Mouse (Mus musculus): ENCODE data around the gene Akr1b8. TPM values are rescaled to one million over a fixed set of nuclear protein-coding genes. Genes with fewer than 3 reads are reported as not detected.
"Not testable (repeated sequence)": the region's sequence is repeated elsewhere in the genome, so short reads cannot be mapped to it uniquely, and the experiment has no call there.

Akr1b8 gene
- polyA plus RNA-seq, 1 experiment from 2014 or later, result 16.5 TPM

- DNase-seq (ENCODE audit: low spot score), result no peak
- peak overlapping the region; percentile 82 for H3K27ac ChIP-seq (replicated peaks)
- H3K36me3 ChIP-seq, result no peaks in the 10 kb centered on the region
- H3K9me3 ChIP-seq (replicated peaks), result no peaks in the 10 kb centered on the region
- H3K27me3 ChIP-seq (ENCODE audit: low read depth, poor library complexity, severe bottlenecking), result no peaks in the 10 kb centered on the region
- H3K4me3 ChIP-seq, result peak overlapping the region; percentile 47
- 75% methylated on average over 8 of the region's 8 CpGs for WGBS
- peaks cover 19% of the 10 kb centered on the region for H3K4me1 ChIP-seq
Observed at GRCm38 (mm10) chr6:34354354-34355348, 732 bp downstream of the Akr1b8 start.

GRCm38 (mm10) chr6:34355349-34355747 lies 1.4 kb downstream of the Akr1b8 start:
- H3K27ac ChIP-seq (replicated peaks), result no peak overlapping the region
- H3K27me3 ChIP-seq (ENCODE audit: low read depth, poor library complexity, severe bottlenecking), result no peaks in the 10 kb centered on the region
- 76% methylated on average over 6 of the region's 6 CpGs for WGBS
- H3K9me3 ChIP-seq (replicated peaks), result no peaks in the 10 kb centered on the region
- H3K4me1 ChIP-seq, result peaks cover 19% of the 10 kb centered on the region
- no peaks in the 10 kb centered on the region for H3K36me3 ChIP-seq
- no peak for DNase-seq (ENCODE audit: low spot score)
- H3K4me3 ChIP-seq, result no peak overlapping the region

GRCm38 (mm10) chr6:34355841-34356240 lies 1.9 kb downstream of the Akr1b8 start:
- DNase-seq (ENCODE audit: low spot score), result no peak
- 90% methylated on average over 9 of the region's 9 CpGs for WGBS
- Histone ChIP-seq H3K36me3 (no peaks in the 10 kb centered on the region), H3K4me1 (peaks cover 19% of the 10 kb centered on the region), H3K4me3 (no peak overlapping the region), H3K27ac (replicated peaks) (no peak overlapping the region), H3K27me3 (ENCODE audit: low read depth, poor library complexity, severe bottlenecking) (no peaks in the 10 kb centered on the region), H3K9me3 (replicated peaks) (no peaks in the 10 kb centered on the region)

DNA sequence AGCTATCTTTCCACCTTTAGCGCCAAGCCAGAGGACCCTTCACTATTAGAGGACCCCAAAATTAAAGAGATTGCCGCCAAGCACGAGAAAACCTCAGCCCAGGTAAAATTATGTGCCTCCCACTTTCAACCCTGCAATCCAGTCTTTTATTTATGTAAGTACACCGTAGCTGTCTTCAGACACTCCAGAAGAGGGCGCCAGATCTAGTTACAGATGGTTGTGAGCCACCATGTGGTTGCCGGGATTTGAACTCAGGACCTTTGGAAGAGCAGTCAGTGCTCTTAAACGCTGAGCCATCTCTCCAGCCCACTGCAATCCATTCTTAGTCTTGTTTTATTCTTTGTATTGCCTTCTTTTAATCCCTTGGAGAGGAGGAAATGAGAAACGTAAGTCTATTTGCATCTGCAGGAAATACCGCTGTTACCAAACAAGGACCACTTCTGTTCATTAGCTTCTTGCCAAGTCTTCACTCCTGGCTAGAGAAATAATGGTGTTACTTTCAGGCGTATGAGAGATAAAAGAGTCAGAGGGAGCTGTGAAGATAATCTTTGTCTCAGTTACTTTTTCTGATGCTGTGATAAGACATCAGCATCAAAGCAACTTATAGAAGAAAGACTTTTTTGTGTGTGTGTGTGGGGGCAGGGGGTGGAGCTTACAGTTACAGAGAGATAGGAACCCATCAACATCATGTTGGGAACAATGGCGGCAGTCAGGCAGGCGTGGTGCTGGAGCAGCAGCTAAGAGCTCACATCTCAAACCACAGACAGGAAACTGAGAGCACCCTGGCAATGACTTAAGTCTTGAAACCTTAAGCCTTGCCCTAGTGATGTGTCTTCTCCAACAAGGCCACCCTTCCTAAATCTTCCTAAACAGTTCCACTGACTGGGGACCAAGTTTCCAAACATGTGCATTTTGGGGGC lies 10.6 kb downstream of the Akr1b8 start:
- Histone ChIP-seq H3K4me3 (no peak overlapping the region), H3K36me3 (0 out of 2 replicates have a peak, but pooled peaks cover 4% of the 10 kb centered on the region), H3K27me3 (ENCODE audit: low read depth, poor library complexity, severe bottlenecking) (no peaks in the 10 kb centered on the region), H3K4me1 (peaks cover 9% of the 10 kb centered on the region), H3K9me3 (replicated peaks) (no peaks in the 10 kb centered on the region), H3K27ac (replicated peaks) (no peak overlapping the region)
- WGBS, result 87% methylated on average over 12 of the region's 12 CpGs
- no peak for DNase-seq (ENCODE audit: low spot score)

- Histone ChIP-seq H3K36me3 (0 out of 2 replicates have a peak, but pooled peaks cover 4% of the 10 kb centered on the region), H3K4me3 (no peak overlapping the region), H3K4me1 (peaks cover 9% of the 10 kb centered on the region), H3K27me3 (ENCODE audit: low read depth, poor library complexity, severe bottlenecking) (no peaks in the 10 kb centered on the region), H3K9me3 (replicated peaks) (no peaks in the 10 kb centered on the region), H3K27ac (replicated peaks) (no peak overlapping the region)
- DNase-seq (ENCODE audit: low spot score), result no peak
- WGBS, result 84% methylated on average over 9 of the region's 9 CpGs
Observed at GRCm38 (mm10) chr6:34367998-34368397, 14.1 kb downstream of the Akr1b8 start.

- no peaks in the 10 kb centered on the region for H3K9me3 ChIP-seq (replicated peaks)
- H3K27ac ChIP-seq (replicated peaks), result no peak overlapping the region
- H3K4me1 ChIP-seq, result peaks cover 9% of the 10 kb centered on the region
- H3K27me3 ChIP-seq (ENCODE audit: low read depth, poor library complexity, severe bottlenecking), result no peaks in the 10 kb centered on the region
- H3K4me3 ChIP-seq, result no peak overlapping the region
- WGBS, result 85% methylated on average over 8 of the region's 8 CpGs
- no peak for DNase-seq (ENCODE audit: low spot score)
- no peaks in the 10 kb centered on the region for H3K36me3 ChIP-seq
Observed at GRCm38 (mm10) chr6:34370081-34370480, 16.2 kb downstream of the Akr1b8 start.

DNA sequence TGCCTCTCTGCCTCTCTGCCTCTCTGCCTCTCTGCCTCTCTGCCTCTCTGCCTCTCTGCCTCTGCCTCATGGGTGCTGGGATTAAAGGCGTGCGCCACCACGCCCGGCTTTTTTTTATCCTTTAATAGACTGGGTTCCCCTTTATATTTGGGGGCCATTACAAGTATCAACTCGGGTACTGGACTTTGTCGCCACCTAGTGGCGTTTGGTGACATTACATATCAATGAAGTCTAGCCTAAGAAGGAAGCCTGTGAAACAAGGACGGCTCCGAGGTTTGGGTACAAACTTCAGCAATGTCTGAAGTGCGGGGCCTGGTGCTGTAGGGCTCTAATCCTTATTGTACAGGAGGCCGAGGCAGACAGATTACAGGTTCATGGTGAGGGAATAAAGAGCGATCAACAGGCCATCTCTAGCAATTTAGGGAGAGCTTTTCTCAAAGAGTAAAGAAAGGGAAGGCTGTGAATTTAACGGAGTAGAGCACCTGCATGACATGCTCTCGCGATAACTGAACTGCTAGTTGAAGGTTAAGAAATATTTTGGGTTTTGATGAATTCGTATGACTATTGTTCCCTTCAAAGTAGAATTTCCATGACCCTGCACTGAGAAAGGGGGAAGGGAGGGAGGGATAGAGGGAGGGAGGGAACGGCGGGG lies 17.9 kb downstream of the Akr1b8 start:
- Histone ChIP-seq H3K27ac (replicated peaks) (0 out of 2 replicates have a peak overlapping the region, but pooled peaks have one; percentile 43), H3K27me3 (ENCODE audit: low read depth, poor library complexity, severe bottlenecking) (no peaks in the 10 kb centered on the region), H3K9me3 (replicated peaks) (no peaks in the 10 kb centered on the region), H3K4me1 (peaks cover 9% of the 10 kb centered on the region), H3K4me3 (peak overlapping the region; percentile 22; the same call in 1 of the 2 replicates), H3K36me3 (no peaks in the 10 kb centered on the region)
- peak; percentile 65 for DNase-seq (ENCODE audit: low spot score)
- 30% methylated on average over 18 of the region's 18 CpGs for WGBS

DNA sequence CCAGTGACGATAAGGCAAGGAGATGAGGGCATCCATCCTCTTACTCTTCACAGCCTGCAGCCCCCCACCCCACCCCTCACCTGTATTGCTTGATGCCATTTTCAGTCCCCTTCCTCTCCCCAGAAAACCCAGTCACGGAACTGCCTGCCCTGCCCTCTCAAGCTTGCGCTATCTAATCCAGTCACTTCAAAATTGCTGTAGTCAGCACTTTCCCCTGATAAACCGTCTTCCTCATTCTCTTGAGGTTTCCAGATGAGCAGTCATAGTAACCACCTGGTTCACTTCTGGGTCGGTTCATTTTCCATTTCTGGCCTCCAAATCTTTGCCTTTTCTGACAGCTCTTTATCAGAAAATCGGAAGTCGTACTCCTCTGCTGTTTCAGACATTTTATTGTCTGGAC lies 19.9 kb downstream of the Akr1b8 start:
- H3K27me3 ChIP-seq (ENCODE audit: low read depth, poor library complexity, severe bottlenecking), result no peaks in the 10 kb centered on the region
- H3K4me1 ChIP-seq, result peaks cover 5% of the 10 kb centered on the region
- no peak for DNase-seq (ENCODE audit: low spot score)
- no peaks in the 10 kb centered on the region for H3K9me3 ChIP-seq (replicated peaks)
- H3K36me3 ChIP-seq, result no peaks in the 10 kb centered on the region
- H3K4me3 ChIP-seq, result no peak overlapping the region
- H3K27ac ChIP-seq (replicated peaks), result no peak overlapping the region
- 86% methylated on average over 7 of the region's 7 CpGs for WGBS

GRCm38 (mm10) chr6:34375888-34376287 lies 22.0 kb downstream of the Akr1b8 start:
- H3K36me3 ChIP-seq; H3K4me1 ChIP-seq; H3K4me3 ChIP-seq; H3K9me3 ChIP-seq (replicated peaks); H3K27me3 ChIP-seq (ENCODE audit: low read depth, poor library complexity, severe bottlenecking); H3K27ac ChIP-seq (replicated peaks); DNase-seq (ENCODE audit: low spot score): not testable (repeated sequence)
- WGBS, result 85% methylated on average over 5 of the region's 5 CpGs

DNA sequence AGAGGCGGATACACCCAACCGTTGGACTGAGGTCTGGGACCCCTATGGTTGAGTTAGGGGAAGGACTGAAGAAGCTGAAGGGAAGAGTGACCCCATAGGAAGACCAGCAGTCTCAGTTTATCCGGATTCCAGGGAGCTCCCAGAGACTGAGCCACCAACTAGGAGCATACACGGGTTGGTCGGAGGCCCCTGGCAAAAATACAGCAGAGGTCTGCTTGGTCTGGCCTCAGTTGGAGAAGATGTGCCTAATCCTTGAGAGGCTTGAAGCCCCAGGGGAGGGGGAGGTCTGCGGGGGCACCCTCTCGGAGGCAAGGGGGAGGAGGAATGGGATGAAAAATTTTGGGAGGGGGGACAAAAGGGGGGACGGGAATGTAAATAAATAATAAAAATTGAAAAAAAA lies 29.5 kb downstream of the Akr1b8 start:
- Histone ChIP-seq H3K27me3 (ENCODE audit: low read depth, poor library complexity, severe bottlenecking) (no peaks in the 10 kb centered on the region), H3K4me3 (peak overlapping the region; percentile 63; the same call in 1 of the 2 replicates), H3K36me3 (0 out of 2 replicates have a peak, but pooled peaks cover 2% of the 10 kb centered on the region), H3K4me1 (peaks cover 22% of the 10 kb centered on the region), H3K27ac (replicated peaks) (no peak overlapping the region), H3K9me3 (replicated peaks) (no peaks in the 10 kb centered on the region)
- 54% methylated on average over 8 of the region's 8 CpGs for WGBS
- DNase-seq (ENCODE audit: low spot score), result no peak

- WGBS, result 2% methylated on average over 17 of the region's 17 CpGs
- DNase-seq (ENCODE audit: low spot score), result peak; percentile 66
- peak within 1 kb of the TSS; percentile 75 for H3K27ac ChIP-seq (replicated peaks)
- peak within 1 kb of the TSS; percentile 63 for H3K4me3 ChIP-seq
- no peaks in the 10 kb centered on the region for H3K27me3 ChIP-seq (ENCODE audit: low read depth, poor library complexity, severe bottlenecking)
- H3K36me3 ChIP-seq, result peaks cover 6% of the 10 kb centered on the region; the same call in 1 of the 2 replicates
- peaks cover 22% of the 10 kb centered on the region for H3K4me1 ChIP-seq
- H3K9me3 ChIP-seq (replicated peaks), result no peaks in the 10 kb centered on the region
Observed at GRCm38 (mm10) chr6:34384110-34384661, 30.3 kb downstream of the Akr1b8 start, which contains the start of gene Akr1b10. Akr1b10 (plus strand) TSS chr6:34384218.
